Mouse (Mus musculus): ENCODE measurements around the gene Mymx.

GRCm38 (mm10) chr17:45619386-45620256 is 17.7 kb upstream of the Mymx start:
- TF ChIP-seq CTCF (IDR thresholded peaks at IDR 0.05; ENCODE audit: borderline replicate concordance, control insufficient read depth, extremely low read depth, insufficient read depth, low read length, poor library complexity): 0 out of 2 replicates have a peak, but pooled peaks have one; percentile 39
- 0 out of 2 replicates have a peak, but pooled peaks have one; percentile 9 for TF ChIP-seq POLR2A (IDR thresholded peaks at IDR 0.05; ENCODE audit: control insufficient read depth, extremely low read depth, insufficient read depth, low read length, poor library complexity)
